Mouse (Mus musculus): Measurements from ENCODE around the gene Pecam1. TPM values are rescaled to one million over a fixed set of nuclear protein-coding genes. Genes with fewer than 3 reads are reported as not detected.

Pecam1 gene
- polyA plus RNA-seq, 1 experiment from 2014 or later = 14.8 TPM

DNA sequence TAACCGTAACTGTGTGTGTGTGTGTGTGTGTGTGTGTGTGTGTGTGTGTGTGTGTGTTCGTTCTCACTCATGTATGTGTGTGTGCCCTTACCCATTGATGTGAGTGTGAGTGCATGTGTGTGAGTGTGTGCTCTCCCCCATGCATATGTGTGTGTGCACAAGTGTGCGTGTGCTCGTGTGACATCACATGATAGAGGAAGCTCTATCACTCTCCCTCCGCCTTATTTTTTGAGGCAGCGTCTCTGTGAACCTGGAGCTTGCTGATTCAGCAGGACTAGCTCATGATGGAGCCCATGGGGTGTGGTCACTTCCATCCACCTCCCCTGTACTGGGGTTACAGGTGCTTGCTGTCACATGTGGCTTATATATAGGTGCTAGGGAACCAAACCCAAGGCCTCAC lies 69.3 kb downstream of the Pecam1 start:
- DNase-seq (no peak), ATAC-seq (ENCODE audit: low FRiP score, low TSS enrichment) (no peak)
- Histone ChIP-seq H3K9me3 (ENCODE audit: control insufficient read depth, low read length) (no peaks in the 10 kb centered on the region), H3K4me3 (replicated peaks; ENCODE audit: low read depth, low read length) (no peak overlapping the region), H3K9ac (replicated peaks; ENCODE audit: low read length) (no peak overlapping the region), H3K36me3 (ENCODE audit: control insufficient read depth, insufficient read depth, low read length) (no peaks in the 10 kb centered on the region), H3K4me1 (ENCODE audit: control insufficient read depth, insufficient read depth, low read length) (no peaks in the 10 kb centered on the region), H3K27ac (replicated peaks; ENCODE audit: low read depth, low read length) (no peak overlapping the region), H3K4me2 (ENCODE audit: low read length) (no peak overlapping the region), H3K27me3 (ENCODE audit: control insufficient read depth, insufficient read depth, low read length) (no peaks in the 10 kb centered on the region)
- 92% methylated on average over 6 of the region's 6 CpGs for WGBS

- Histone ChIP-seq H3K9ac (replicated peaks; ENCODE audit: low read length) (no peak overlapping the region), H3K27me3 (ENCODE audit: control insufficient read depth, insufficient read depth, low read length) (no peaks in the 10 kb centered on the region), H3K4me1 (ENCODE audit: control insufficient read depth, insufficient read depth, low read length) (peaks cover 9% of the 10 kb centered on the region), H3K27ac (replicated peaks; ENCODE audit: low read depth, low read length) (no peak overlapping the region), H3K36me3 (ENCODE audit: control insufficient read depth, insufficient read depth, low read length) (no peaks in the 10 kb centered on the region), H3K4me2 (ENCODE audit: low read length) (no peak overlapping the region), H3K9me3 (ENCODE audit: control insufficient read depth, low read length) (no peaks in the 10 kb centered on the region), H3K4me3 (replicated peaks; ENCODE audit: low read depth, low read length) (no peak overlapping the region)
- 58% methylated on average over 6 of the region's 6 CpGs for WGBS
- DNase-seq (no peak), ATAC-seq (ENCODE audit: low FRiP score, low TSS enrichment) (no peak)
These were observed 70.6 kb downstream of the Pecam1 start for GRCm38 (mm10) chr11:106679874-106680273.

GRCm38 (mm10) chr11:106677910-106678591 lies 72.4 kb downstream of the Pecam1 start:
- ATAC-seq (ENCODE audit: low FRiP score, low TSS enrichment) (no peak), DNase-seq (peak; percentile 62)
- Histone ChIP-seq H3K4me3 (replicated peaks; ENCODE audit: low read depth, low read length) (no peak overlapping the region), H3K27me3 (ENCODE audit: control insufficient read depth, insufficient read depth, low read length) (no peaks in the 10 kb centered on the region), H3K9ac (replicated peaks; ENCODE audit: low read length) (no peak overlapping the region), H3K9me3 (ENCODE audit: control insufficient read depth, low read length) (no peaks in the 10 kb centered on the region), H3K27ac (replicated peaks; ENCODE audit: low read depth, low read length) (no peak overlapping the region), H3K36me3 (ENCODE audit: control insufficient read depth, insufficient read depth, low read length) (no peaks in the 10 kb centered on the region), H3K4me1 (ENCODE audit: control insufficient read depth, insufficient read depth, low read length) (peaks cover 19% of the 10 kb centered on the region), H3K4me2 (ENCODE audit: low read length) (no peak overlapping the region)
- WGBS = 84% methylated on average over 10 of the region's 10 CpGs

- Histone ChIP-seq H3K27ac (replicated peaks; ENCODE audit: low read depth, low read length) (no peak overlapping the region), H3K36me3 (ENCODE audit: control insufficient read depth, insufficient read depth, low read length) (no peaks in the 10 kb centered on the region), H3K27me3 (ENCODE audit: control insufficient read depth, insufficient read depth, low read length) (no peaks in the 10 kb centered on the region), H3K9ac (replicated peaks; ENCODE audit: low read length) (no peak overlapping the region), H3K9me3 (ENCODE audit: control insufficient read depth, low read length) (no peaks in the 10 kb centered on the region), H3K4me3 (replicated peaks; ENCODE audit: low read depth, low read length) (no peak overlapping the region), H3K4me1 (ENCODE audit: control insufficient read depth, insufficient read depth, low read length) (peaks cover 19% of the 10 kb centered on the region), H3K4me2 (ENCODE audit: low read length) (no peak overlapping the region)
- WGBS = 75% methylated on average over 4 of the region's 4 CpGs
- DNase-seq (no peak), ATAC-seq (ENCODE audit: low FRiP score, low TSS enrichment) (no peak)
These were observed 73.1 kb downstream of the Pecam1 start for GRCm38 (mm10) chr11:106677331-106677730.

- no peak overlapping the region for H3K4me2 ChIP-seq (ENCODE audit: low read length)
- no peaks in the 10 kb centered on the region for H3K36me3 ChIP-seq (ENCODE audit: control insufficient read depth, insufficient read depth, low read length)
- no peaks in the 10 kb centered on the region for H3K9me3 ChIP-seq (ENCODE audit: control insufficient read depth, low read length)
- no peak overlapping the region for H3K9ac ChIP-seq (replicated peaks; ENCODE audit: low read length)
- H3K27ac ChIP-seq (replicated peaks; ENCODE audit: low read depth, low read length) = no peak overlapping the region
- no peak overlapping the region for H3K4me3 ChIP-seq (replicated peaks; ENCODE audit: low read depth, low read length)
- peaks cover 19% of the 10 kb centered on the region for H3K4me1 ChIP-seq (ENCODE audit: control insufficient read depth, insufficient read depth, low read length)
- H3K27me3 ChIP-seq (ENCODE audit: control insufficient read depth, insufficient read depth, low read length) = no peaks in the 10 kb centered on the region
- no peak for DNase-seq
- no peak for ATAC-seq (ENCODE audit: low FRiP score, low TSS enrichment)
- WGBS = 90% methylated on average over 5 of the region's 5 CpGs
These were observed 74.6 kb downstream of the Pecam1 start for GRCm38 (mm10) chr11:106675875-106676274.

DNA sequence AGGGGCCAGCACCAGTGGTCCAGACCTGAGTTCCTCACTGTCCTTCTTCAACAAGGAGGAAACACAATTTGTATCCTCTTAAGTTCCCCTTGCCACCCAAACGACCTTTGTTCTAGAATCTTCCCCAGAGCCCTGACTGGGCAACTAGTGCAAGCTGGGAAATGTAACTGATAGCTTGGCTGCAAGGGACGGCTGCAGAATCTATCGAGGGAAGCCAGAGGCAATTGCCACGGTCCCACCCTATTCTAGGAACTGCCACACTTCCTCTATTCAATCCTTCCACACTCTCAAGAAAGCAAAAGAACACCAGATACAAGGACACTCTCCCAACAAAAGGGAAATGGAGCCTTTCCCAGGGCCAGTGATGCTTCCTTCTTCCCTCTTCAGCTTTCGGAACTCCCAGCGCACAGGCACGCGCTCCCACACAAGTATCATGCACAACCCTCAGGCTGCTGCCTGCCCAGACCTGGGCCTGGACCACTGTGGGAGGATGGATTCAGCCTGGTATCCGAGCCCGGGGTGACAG lies 75.2 kb downstream of the Pecam1 start:
- Histone ChIP-seq H3K4me2 (ENCODE audit: low read length) (no peak overlapping the region), H3K36me3 (ENCODE audit: control insufficient read depth, insufficient read depth, low read length) (no peaks in the 10 kb centered on the region), H3K4me3 (replicated peaks; ENCODE audit: low read depth, low read length) (no peak overlapping the region), H3K9me3 (ENCODE audit: control insufficient read depth, low read length) (no peaks in the 10 kb centered on the region), H3K4me1 (ENCODE audit: control insufficient read depth, insufficient read depth, low read length) (peaks cover 19% of the 10 kb centered on the region), H3K27me3 (ENCODE audit: control insufficient read depth, insufficient read depth, low read length) (no peaks in the 10 kb centered on the region), H3K27ac (replicated peaks; ENCODE audit: low read depth, low read length) (peak overlapping the region; percentile 53), H3K9ac (replicated peaks; ENCODE audit: low read length) (no peak overlapping the region)
- ATAC-seq (ENCODE audit: low FRiP score, low TSS enrichment) (no peak), DNase-seq (no peak)
- WGBS = 77% methylated on average over 10 of the region's 10 CpGs

DNA sequence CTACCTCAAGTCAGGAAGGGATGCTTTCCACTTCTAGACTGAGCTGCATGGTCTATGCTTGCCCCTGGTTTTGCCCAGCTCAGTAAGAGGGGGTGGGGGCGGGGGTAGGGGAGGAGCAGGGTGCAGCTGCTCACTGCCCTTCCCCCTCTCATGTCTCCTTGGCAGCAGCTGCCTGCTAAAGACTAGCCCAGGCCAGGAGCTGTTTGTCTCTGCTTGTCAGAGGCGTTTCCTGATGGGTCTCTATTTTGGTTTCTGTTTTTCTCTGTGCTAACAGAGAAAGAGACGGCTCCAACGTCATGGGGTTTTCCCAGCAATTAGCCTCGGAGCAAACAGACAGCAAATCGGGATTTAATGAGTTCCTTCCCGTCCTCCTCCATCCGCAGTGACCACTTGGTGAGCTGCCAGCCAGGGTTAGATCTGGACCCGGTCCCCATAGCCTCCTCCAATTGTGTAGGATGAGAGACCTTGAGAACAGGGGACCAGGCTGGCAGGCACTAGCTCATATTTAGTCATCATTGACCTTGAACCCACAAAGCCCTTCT lies 75.7 kb downstream of the Pecam1 start:
- 0 out of 2 replicates have a peak overlapping the region, but pooled peaks have one; percentile 10 for H3K9ac ChIP-seq (replicated peaks; ENCODE audit: low read length)
- peak overlapping the region; percentile 53 for H3K27ac ChIP-seq (replicated peaks; ENCODE audit: low read depth, low read length)

GRCm38 (mm10) chr11:106673727-106674611 lies 76.5 kb downstream of the Pecam1 start:
- H3K4me1 ChIP-seq (ENCODE audit: control insufficient read depth, insufficient read depth, low read length) = peaks cover 25% of the 10 kb centered on the region
- H3K9me3 ChIP-seq (ENCODE audit: control insufficient read depth, low read length) = no peaks in the 10 kb centered on the region
- H3K27ac ChIP-seq (replicated peaks; ENCODE audit: low read depth, low read length) = peak overlapping the region; percentile 53; the same call in 1 of the 2 replicates
- 75% methylated on average over 8 of the region's 8 CpGs for WGBS
- H3K27me3 ChIP-seq (ENCODE audit: control insufficient read depth, insufficient read depth, low read length) = no peaks in the 10 kb centered on the region
- no peak overlapping the region for H3K9ac ChIP-seq (replicated peaks; ENCODE audit: low read length)
- no peak overlapping the region for H3K4me2 ChIP-seq (ENCODE audit: low read length)
- no peak overlapping the region for H3K4me3 ChIP-seq (replicated peaks; ENCODE audit: low read depth, low read length)
- ATAC-seq (ENCODE audit: low FRiP score, low TSS enrichment) (no peak), DNase-seq (no peak)
- no peaks in the 10 kb centered on the region for H3K36me3 ChIP-seq (ENCODE audit: control insufficient read depth, insufficient read depth, low read length)

More for the DNA sequence above, 75.7 kb downstream of the Pecam1 start:
- no peaks in the 10 kb centered on the region for H3K9me3 ChIP-seq (ENCODE audit: control insufficient read depth, low read length)
- DNase-seq (peak; percentile 72), ATAC-seq (ENCODE audit: low FRiP score, low TSS enrichment) (peak; percentile 77; the same call in 1 of the 2 replicates)
- 2% methylated on average over 9 of the region's 9 CpGs for WGBS
- no peaks in the 10 kb centered on the region for H3K36me3 ChIP-seq (ENCODE audit: control insufficient read depth, insufficient read depth, low read length)
- H3K4me3 ChIP-seq (replicated peaks; ENCODE audit: low read depth, low read length) = no peak overlapping the region
- H3K27me3 ChIP-seq (ENCODE audit: control insufficient read depth, insufficient read depth, low read length) = no peaks in the 10 kb centered on the region
- H3K4me2 ChIP-seq (ENCODE audit: low read length) = 0 out of 2 replicates have a peak overlapping the region, but pooled peaks have one; percentile 4
- peaks cover 23% of the 10 kb centered on the region for H3K4me1 ChIP-seq (ENCODE audit: control insufficient read depth, insufficient read depth, low read length)
